Mouse (Mus musculus) stomach, embryonic 16.5 days (tissue): ENCODE results near the gene Prkaa2. TPM values are rescaled to one million over a fixed set of nuclear protein-coding genes. Genes with fewer than 3 reads are reported as not detected.

Experiments
- ATAC-seq: fragments of 200-750 bp; cut with Nextera tagmentation; 2 replicates; pipeline ENCODE4 v1.8.0; 2017; ENCODE audit warnings: moderate number of reproducible peaks, moderate TSS enrichment; ENCODE audit not compliant: insufficient read depth, low FRiP score
- H3K27ac ChIP-seq: fragments of 300-500 bp; sonication (generic); 2 replicates; pipeline ENCODE4 v1.5.1; 2014; ENCODE audit warnings: low read length
- H3K27me3 ChIP-seq: fragments of 300-500 bp; sonication (generic); 2 replicates; pipeline ENCODE4 v1.6.1; 2014; ENCODE audit warnings: low read length, control low read depth, mixed read lengths; ENCODE audit not compliant: control insufficient read depth, insufficient read depth
- H3K36me3 ChIP-seq: fragments of 300-500 bp; sonication (generic); 2 replicates; pipeline ENCODE4 v1.6.1; 2014; ENCODE audit warnings: low read length; ENCODE audit not compliant: control insufficient read depth, insufficient read depth
- H3K4me1 ChIP-seq: fragments of 300-500 bp; sonication (generic); 2 replicates; pipeline ENCODE4 v1.6.1; 2014; ENCODE audit warnings: low read length, control low read depth, mixed read lengths; ENCODE audit not compliant: control insufficient read depth, insufficient read depth
- H3K4me2 ChIP-seq: fragments of 300-500 bp; sonication (generic); 2 replicates; pipeline ENCODE4 v1.6.1; 2014; ENCODE audit warnings: low read depth, low read length, mixed read lengths
- H3K4me3 ChIP-seq: fragments of 300-500 bp; sonication (generic); replicated peaks from 2 replicates; pipeline ENCODE4 v1.5.1; 2014; ENCODE audit warnings: mild to moderate bottlenecking, low read length
- H3K9ac ChIP-seq: fragments of 300-500 bp; sonication (generic); 2 replicates; pipeline ENCODE4 v1.6.1; 2014; ENCODE audit warnings: low read length
- H3K9me3 ChIP-seq: fragments of 300-500 bp; sonication (generic); replicated peaks from 2 replicates; pipeline ENCODE4 v1.6.1; 2016; ENCODE audit warnings: low read length, control low read depth; ENCODE audit not compliant: control insufficient read depth
- whole genome bisulfite sequencing: fragments of 180-500 bp; shearing (Covaris S2); extraction: QIAGEN DNeasy Blood & Tissue Kit; methylation state at CpG from one replicate; pipeline ENCODE4 v1.1.7; 2014; 5-methylcytosine and 5-hydroxymethylcytosine counted together
- polyA plus RNA-seq: library from polyadenylated mRNA; unstranded; fragments of >200 nt; fragmentation: Nextera tagmentation; extraction: Ambion mirVana; gene quantifications from 2 replicates; pipeline ENCODE4 v1.2.1, GENCODE M21; 2015

Gene Prkaa2
- polyA plus RNA-seq, 1 experiment from 2014 or later, result 3.0 TPM

DNA sequence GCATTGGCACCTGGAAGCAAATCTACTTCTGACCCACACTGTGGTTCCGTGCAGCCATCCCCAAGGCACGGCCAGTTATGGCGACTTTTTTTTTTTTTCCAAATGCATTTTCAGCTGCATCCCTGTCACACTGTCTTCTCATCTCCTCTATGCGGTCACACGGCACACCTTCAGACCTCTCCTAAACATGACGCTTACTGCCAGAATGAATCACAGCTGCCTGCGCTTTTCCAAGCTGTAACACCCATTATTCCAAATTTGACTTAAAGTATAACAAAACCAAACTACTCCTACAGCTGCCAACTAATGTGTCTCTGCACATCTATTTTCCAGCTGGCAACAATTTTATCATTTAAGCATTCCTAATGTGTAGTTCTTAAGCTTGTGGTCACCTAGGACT lies 11.0 kb downstream of the Prkaa2 start:
- Histone ChIP-seq H3K36me3 (no peaks in the 10 kb centered on the region), H3K27me3 (no peaks in the 10 kb centered on the region), H3K9ac (no peak overlapping the region), H3K9me3 (no peaks in the 10 kb centered on the region), H3K4me3 (no peak overlapping the region), H3K4me2 (no peak overlapping the region), H3K4me1 (no peaks in the 10 kb centered on the region), H3K27ac (no peak overlapping the region)
- 70% methylated on average over 7 of the region's 7 CpGs for WGBS
- no peak for ATAC-seq

DNA sequence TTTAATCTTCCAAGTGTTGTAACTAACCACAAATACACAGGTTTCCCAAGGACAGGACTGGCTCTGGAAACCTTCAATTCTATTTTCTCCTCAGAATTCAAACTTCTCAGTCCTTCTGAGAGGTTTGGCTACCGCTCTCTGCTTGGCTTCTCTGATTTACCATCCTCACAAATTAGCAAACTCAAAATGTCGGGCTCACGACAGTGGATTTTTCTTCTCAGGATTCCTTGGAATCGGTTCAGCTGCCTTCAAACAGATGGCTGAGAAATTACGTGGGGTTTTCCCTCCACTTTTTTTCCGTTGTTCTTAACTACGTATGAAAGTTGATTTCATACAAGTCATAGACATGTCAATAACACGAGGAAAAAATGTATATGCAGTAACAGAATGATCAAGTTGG lies 11.5 kb downstream of the Prkaa2 start:
- ATAC-seq, result no peak
- no peaks in the 10 kb centered on the region for H3K4me1 ChIP-seq
- no peaks in the 10 kb centered on the region for H3K9me3 ChIP-seq
- H3K4me3 ChIP-seq, result no peak overlapping the region
- no peak overlapping the region for H3K9ac ChIP-seq
- WGBS, result 61% methylated on average over 8 of the region's 8 CpGs
- no peaks in the 10 kb centered on the region for H3K36me3 ChIP-seq
- H3K27ac ChIP-seq, result no peak overlapping the region
- H3K27me3 ChIP-seq, result no peaks in the 10 kb centered on the region
- H3K4me2 ChIP-seq, result no peak overlapping the region

DNA sequence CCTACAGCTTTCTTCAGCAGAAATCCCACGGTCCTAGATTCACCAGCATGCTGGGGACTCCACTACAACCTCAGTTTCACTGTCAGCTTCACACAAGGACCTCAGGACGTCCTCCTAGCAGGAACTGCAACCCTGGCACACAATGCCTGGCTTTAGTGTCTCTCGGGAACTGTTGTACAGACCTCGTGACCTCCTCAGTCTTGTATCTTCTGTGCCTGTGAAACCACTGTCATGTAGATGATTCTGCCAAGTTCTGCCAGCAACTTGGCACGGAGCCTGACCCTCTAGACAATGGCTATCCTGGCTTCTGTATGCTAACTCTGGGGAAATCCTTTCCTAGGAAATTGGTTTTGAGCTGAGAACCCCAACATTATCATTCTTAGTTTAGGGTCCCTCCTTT lies 14.4 kb downstream of the Prkaa2 start:
- Histone ChIP-seq H3K4me1 (no peaks in the 10 kb centered on the region), H3K27me3 (no peaks in the 10 kb centered on the region), H3K27ac (no peak overlapping the region), H3K9ac (no peak overlapping the region), H3K4me3 (no peak overlapping the region), H3K9me3 (no peaks in the 10 kb centered on the region), H3K4me2 (no peak overlapping the region), H3K36me3 (no peaks in the 10 kb centered on the region)
- WGBS, result 72% methylated on average over 5 of the region's 5 CpGs
- no peak for ATAC-seq

GRCm38 (mm10) chr4:105093951-105094350 lies 15.7 kb downstream of the Prkaa2 start:
- Histone ChIP-seq H3K27me3 (no peaks in the 10 kb centered on the region), H3K4me1 (no peaks in the 10 kb centered on the region), H3K36me3 (no peaks in the 10 kb centered on the region), H3K9ac (no peak overlapping the region), H3K4me3 (no peak overlapping the region), H3K9me3 (no peaks in the 10 kb centered on the region), H3K27ac (no peak overlapping the region), H3K4me2 (no peak overlapping the region)
- ATAC-seq, result no peak
- WGBS, result 93% methylated on average over 1 of the region's 1 CpGs

DNA sequence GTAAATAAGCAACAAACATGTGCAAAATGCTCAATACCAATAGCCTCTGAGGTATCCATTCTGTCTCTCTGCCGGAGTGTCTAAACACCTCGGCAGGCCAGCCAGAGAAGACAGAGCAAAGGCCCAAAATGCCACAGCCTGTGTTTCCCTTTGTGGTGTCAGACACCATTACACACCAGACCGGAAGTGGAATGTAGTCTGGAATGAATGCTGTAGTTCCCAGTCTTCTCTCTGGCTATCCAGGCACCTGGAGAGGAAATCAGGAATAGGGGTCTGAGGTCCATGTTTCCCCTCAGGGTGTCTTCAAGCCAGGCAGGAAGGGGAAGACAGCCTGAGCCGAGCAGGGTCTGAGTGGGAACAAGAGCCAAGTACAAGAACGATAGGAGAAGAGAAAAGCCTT lies 19.3 kb downstream of the Prkaa2 start:
- no peaks in the 10 kb centered on the region for H3K4me1 ChIP-seq
- H3K9ac ChIP-seq, result no peak overlapping the region
- no peak for ATAC-seq
- no peak overlapping the region for H3K27ac ChIP-seq
- no peaks in the 10 kb centered on the region for H3K9me3 ChIP-seq
- no peak overlapping the region for H3K4me3 ChIP-seq
- H3K27me3 ChIP-seq, result no peaks in the 10 kb centered on the region
- WGBS, result 76% methylated on average over 5 of the region's 5 CpGs
- no peak overlapping the region for H3K4me2 ChIP-seq
- no peaks in the 10 kb centered on the region for H3K36me3 ChIP-seq

GRCm38 (mm10) chr4:105089386-105089785 lies 20.3 kb downstream of the Prkaa2 start:
- no peak overlapping the region for H3K9ac ChIP-seq
- no peak for ATAC-seq
- no peaks in the 10 kb centered on the region for H3K27me3 ChIP-seq
- no peaks in the 10 kb centered on the region for H3K36me3 ChIP-seq
- H3K27ac ChIP-seq, result no peak overlapping the region
- WGBS, result 86% methylated on average over 7 of the region's 7 CpGs
- no peak overlapping the region for H3K4me3 ChIP-seq
- no peaks in the 10 kb centered on the region for H3K9me3 ChIP-seq
- no peak overlapping the region for H3K4me2 ChIP-seq
- no peaks in the 10 kb centered on the region for H3K4me1 ChIP-seq

GRCm38 (mm10) chr4:105088671-105089070 lies 21.0 kb downstream of the Prkaa2 start:
- H3K4me1 ChIP-seq, result no peaks in the 10 kb centered on the region
- no peak for ATAC-seq
- 78% methylated on average over 2 of the region's 2 CpGs for WGBS
- H3K36me3 ChIP-seq, result no peaks in the 10 kb centered on the region
- H3K4me3 ChIP-seq, result no peak overlapping the region
- no peaks in the 10 kb centered on the region for H3K9me3 ChIP-seq
- no peak overlapping the region for H3K4me2 ChIP-seq
- no peaks in the 10 kb centered on the region for H3K27me3 ChIP-seq
- H3K27ac ChIP-seq, result no peak overlapping the region
- no peak overlapping the region for H3K9ac ChIP-seq

DNA sequence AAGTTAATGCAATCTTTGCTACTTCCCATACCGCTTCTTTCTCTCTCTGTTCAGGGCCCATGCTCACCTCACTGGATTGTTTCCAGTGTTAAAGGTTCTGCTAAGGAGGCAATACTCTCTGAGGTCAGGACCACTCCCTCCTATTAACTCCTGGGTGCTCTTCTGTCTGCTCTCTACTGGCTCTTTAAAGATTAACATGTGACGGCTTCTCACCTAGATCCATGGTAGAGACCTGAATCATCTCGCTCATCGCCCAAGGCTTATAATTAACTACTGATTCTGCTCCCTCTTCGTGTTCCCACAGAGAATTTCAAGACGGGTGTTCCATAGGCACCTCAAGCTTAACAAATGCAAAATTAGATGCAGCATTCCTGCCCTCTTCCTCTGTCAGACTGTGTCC lies 33.5 kb downstream of the Prkaa2 start:
- Histone ChIP-seq H3K4me3 (no peak overlapping the region), H3K4me2 (no peak overlapping the region), H3K9me3 (no peaks in the 10 kb centered on the region), H3K27me3 (no peaks in the 10 kb centered on the region), H3K4me1 (no peaks in the 10 kb centered on the region), H3K27ac (no peak overlapping the region), H3K9ac (no peak overlapping the region), H3K36me3 (no peaks in the 10 kb centered on the region)
- WGBS, result 84% methylated on average over 6 of the region's 6 CpGs
- ATAC-seq, result no peak

GRCm38 (mm10) chr4:105071761-105072427 lies 37.8 kb downstream of the Prkaa2 start:
- Histone ChIP-seq H3K36me3 (no peaks in the 10 kb centered on the region), H3K9ac (no peak overlapping the region), H3K4me1 (no peaks in the 10 kb centered on the region), H3K9me3 (no peaks in the 10 kb centered on the region), H3K4me2 (no peak overlapping the region), H3K4me3 (no peak overlapping the region), H3K27me3 (no peaks in the 10 kb centered on the region), H3K27ac (no peak overlapping the region)
- WGBS, result 86% methylated on average over 3 of the region's 3 CpGs
- no peak for ATAC-seq
